Mouse (Mus musculus): ENCODE results near the gene Ndufa9. TPM values are rescaled to one million over a fixed set of nuclear protein-coding genes. Genes with fewer than 3 reads are reported as not detected.

The Ndufa9 gene
- polyA plus RNA-seq, 1 experiment from 2014 or later = 423 TPM

DNA sequence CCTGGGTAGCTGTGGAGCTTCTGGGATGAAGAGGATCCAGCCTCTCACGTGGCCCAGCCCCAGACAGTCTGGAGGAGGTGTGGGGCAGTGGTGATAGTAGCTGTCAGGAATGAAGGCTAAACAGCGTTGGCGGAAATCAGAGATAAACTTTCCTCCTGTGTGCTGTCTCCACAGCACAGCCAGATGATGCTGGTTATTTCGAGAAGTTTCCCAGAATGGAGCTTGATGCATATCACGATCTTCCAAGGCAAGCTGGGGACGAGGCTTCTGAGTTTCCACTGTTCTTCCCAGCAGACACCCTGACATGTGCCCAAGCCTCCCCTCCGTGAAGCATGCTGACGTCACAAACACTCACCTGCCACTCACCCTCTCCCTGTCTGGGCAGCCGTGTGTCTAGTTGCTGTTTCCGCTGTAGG, 65.3 kb downstream of the Ndufa9 start:
- H3K4me1 ChIP-seq (ENCODE audit: control insufficient read depth, insufficient read depth, low read length) = no peaks in the 10 kb centered on the region
- no peak; the same call in 1 of the 2 replicates for ATAC-seq (replicated peaks; ENCODE audit: extremely low read depth, insufficient read depth, low FRiP score)
- WGBS = 19% methylated on average over 10 of the region's 10 CpGs
- H3K27ac ChIP-seq (ENCODE audit: low read length) = no peak overlapping the region
- H3K9ac ChIP-seq (ENCODE audit: low read length) = no peak overlapping the region
- no peak overlapping the region for H3K4me2 ChIP-seq (ENCODE audit: low read depth, low read length)
- no peaks in the 10 kb centered on the region for H3K36me3 ChIP-seq (ENCODE audit: control insufficient read depth, insufficient read depth)
- H3K27me3 ChIP-seq (ENCODE audit: control insufficient read depth, insufficient read depth, low read length) = no peaks in the 10 kb centered on the region; the same call in 1 of the 2 replicates
- H3K4me3 ChIP-seq (ENCODE audit: low read length) = no peak overlapping the region
- no peaks in the 10 kb centered on the region for H3K9me3 ChIP-seq (replicated peaks; ENCODE audit: control insufficient read depth, low read length)

DNA sequence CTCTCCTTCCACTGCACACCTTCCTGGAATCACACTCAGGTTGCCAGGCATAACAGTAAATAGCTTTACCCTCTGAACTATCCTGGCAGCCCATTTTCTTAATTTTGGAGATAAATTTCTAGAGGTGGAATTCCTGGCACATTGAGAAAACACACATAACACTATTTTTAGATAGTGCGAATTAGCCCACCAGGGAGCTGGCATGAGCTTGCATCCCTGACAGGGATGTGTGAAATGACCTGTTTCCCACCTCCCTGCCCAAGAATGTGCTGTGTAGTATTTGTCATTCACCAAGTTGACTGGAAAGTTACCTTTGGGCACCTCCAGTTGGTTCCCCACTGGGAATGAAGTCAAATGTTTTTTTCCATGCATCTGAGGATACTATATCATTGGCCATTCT, 65.9 kb downstream of the Ndufa9 start:
- Histone ChIP-seq H3K4me1 (ENCODE audit: control insufficient read depth, insufficient read depth, low read length) (no peaks in the 10 kb centered on the region), H3K4me2 (ENCODE audit: low read depth, low read length) (no peak overlapping the region), H3K36me3 (ENCODE audit: control insufficient read depth, insufficient read depth) (no peaks in the 10 kb centered on the region), H3K27me3 (ENCODE audit: control insufficient read depth, insufficient read depth, low read length) (no peaks in the 10 kb centered on the region; the same call in 1 of the 2 replicates), H3K27ac (ENCODE audit: low read length) (no peak overlapping the region), H3K9me3 (replicated peaks; ENCODE audit: control insufficient read depth, low read length) (no peaks in the 10 kb centered on the region), H3K9ac (ENCODE audit: low read length) (no peak overlapping the region), H3K4me3 (ENCODE audit: low read length) (no peak overlapping the region)
- ATAC-seq (replicated peaks; ENCODE audit: extremely low read depth, insufficient read depth, low FRiP score) = no peak
- WGBS = 76% methylated on average over 1 of the region's 1 CpGs

DNA sequence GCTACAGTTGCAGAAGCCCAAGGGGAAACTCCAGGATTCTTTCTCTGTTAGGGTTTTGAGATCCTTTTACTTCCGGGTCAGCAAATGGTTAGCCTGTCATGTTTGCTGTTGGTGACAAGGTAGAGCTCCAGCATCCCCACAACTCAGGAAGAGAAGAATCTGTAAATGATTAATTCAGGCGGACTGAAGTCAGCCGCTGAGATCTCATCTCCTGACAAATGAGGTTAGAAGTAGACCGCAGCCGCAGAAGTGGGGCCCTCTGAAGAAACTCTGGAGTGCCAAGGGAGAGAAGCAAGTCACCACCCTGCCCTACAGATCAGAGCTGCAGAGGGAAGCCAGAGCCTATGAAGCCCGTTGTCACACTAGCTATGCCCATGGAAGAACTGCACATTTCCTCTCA, 71.0 kb downstream of the Ndufa9 start:
- H3K4me1 ChIP-seq (ENCODE audit: control insufficient read depth, insufficient read depth, low read length) = no peaks in the 10 kb centered on the region

DNA sequence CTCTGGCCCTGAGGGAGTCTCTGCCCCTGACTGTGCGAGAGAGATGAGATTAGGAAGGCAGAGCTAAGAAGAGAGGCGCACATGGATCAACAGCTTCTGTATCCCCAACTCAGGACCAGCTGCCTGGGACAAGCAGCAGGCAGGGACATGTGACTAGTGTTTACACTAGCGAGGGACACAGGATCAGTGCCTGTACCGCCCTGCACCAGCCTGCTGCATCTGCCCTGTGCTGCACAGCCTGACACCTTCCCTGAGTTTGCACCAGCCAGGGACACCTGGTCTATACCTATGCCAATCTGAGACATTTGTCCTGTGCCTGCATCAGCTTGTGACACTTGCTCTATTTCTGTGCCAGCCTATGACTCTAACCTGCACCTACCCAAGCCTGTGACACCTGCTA, 75.1 kb downstream of the Ndufa9 start:
- Histone ChIP-seq H3K4me1 (ENCODE audit: control insufficient read depth, insufficient read depth, low read length) (peaks cover 3% of the 10 kb centered on the region; the same call in 1 of the 2 replicates), H3K9me3 (replicated peaks; ENCODE audit: control insufficient read depth, low read length) (no peaks in the 10 kb centered on the region), H3K27me3 (ENCODE audit: control insufficient read depth, insufficient read depth, low read length) (0 out of 2 replicates have a peak, but pooled peaks cover 4% of the 10 kb centered on the region), H3K4me3 (ENCODE audit: low read length) (no peak overlapping the region), H3K9ac (ENCODE audit: low read length) (no peak overlapping the region), H3K36me3 (ENCODE audit: control insufficient read depth, insufficient read depth) (no peaks in the 10 kb centered on the region), H3K4me2 (ENCODE audit: low read depth, low read length) (no peak overlapping the region), H3K27ac (ENCODE audit: low read length) (no peak overlapping the region)
- no peak for ATAC-seq (replicated peaks; ENCODE audit: extremely low read depth, insufficient read depth, low FRiP score)
- WGBS = 36% methylated on average over 4 of the region's 4 CpGs

More for the DNA sequence above, 71.0 kb downstream of the Ndufa9 start:
- H3K9ac ChIP-seq (ENCODE audit: low read length) = no peak overlapping the region
- H3K36me3 ChIP-seq (ENCODE audit: control insufficient read depth, insufficient read depth) = no peaks in the 10 kb centered on the region
- no peaks in the 10 kb centered on the region for H3K9me3 ChIP-seq (replicated peaks; ENCODE audit: control insufficient read depth, low read length)
- no peak overlapping the region for H3K4me2 ChIP-seq (ENCODE audit: low read depth, low read length)
- ATAC-seq (replicated peaks; ENCODE audit: extremely low read depth, insufficient read depth, low FRiP score) = no peak
- no peak overlapping the region for H3K4me3 ChIP-seq (ENCODE audit: low read length)
- H3K27me3 ChIP-seq (ENCODE audit: control insufficient read depth, insufficient read depth, low read length) = peaks cover 4% of the 10 kb centered on the region; the same call in 1 of the 2 replicates
- H3K27ac ChIP-seq (ENCODE audit: low read length) = no peak overlapping the region
- WGBS = 64% methylated on average over 6 of the region's 6 CpGs

DNA sequence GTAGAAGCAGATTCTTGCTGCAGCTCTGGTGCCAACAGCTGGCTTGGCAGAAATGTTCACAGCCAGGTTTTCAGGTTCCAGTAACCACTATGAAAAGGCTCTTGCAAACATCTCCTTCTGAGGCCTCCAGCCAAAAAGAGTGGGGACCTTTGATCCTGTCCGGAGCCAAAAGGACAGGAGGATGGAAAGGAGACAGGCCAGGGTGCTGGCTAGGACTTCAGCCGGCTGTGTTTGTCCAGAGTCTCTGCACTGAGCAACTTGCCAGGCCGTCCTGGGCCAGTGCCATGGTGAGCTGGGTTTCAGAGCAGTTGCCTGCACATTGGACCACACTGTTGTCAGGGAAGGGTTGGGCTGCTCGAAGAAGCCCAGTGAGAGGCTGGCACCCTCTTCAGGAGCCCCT, 76.6 kb downstream of the Ndufa9 start:
- no peak overlapping the region for H3K4me2 ChIP-seq (ENCODE audit: low read depth, low read length)
- no peak overlapping the region for H3K9ac ChIP-seq (ENCODE audit: low read length)
- H3K36me3 ChIP-seq (ENCODE audit: control insufficient read depth, insufficient read depth) = no peaks in the 10 kb centered on the region
- H3K4me1 ChIP-seq (ENCODE audit: control insufficient read depth, insufficient read depth, low read length) = peaks cover 3% of the 10 kb centered on the region; the same call in 1 of the 2 replicates
- WGBS = 62% methylated on average over 4 of the region's 4 CpGs
- H3K9me3 ChIP-seq (replicated peaks; ENCODE audit: control insufficient read depth, low read length) = no peaks in the 10 kb centered on the region
- ATAC-seq (replicated peaks; ENCODE audit: extremely low read depth, insufficient read depth, low FRiP score) = no peak
- H3K27ac ChIP-seq (ENCODE audit: low read length) = no peak overlapping the region
- 0 out of 2 replicates have a peak, but pooled peaks cover 4% of the 10 kb centered on the region for H3K27me3 ChIP-seq (ENCODE audit: control insufficient read depth, insufficient read depth, low read length)
- no peak overlapping the region for H3K4me3 ChIP-seq (ENCODE audit: low read length)

Other genes starting within 250 kb of the Ndufa9 start
- 0.26 and 0.37 TPM in 2 replicates for gene Kcna1, start 202.8 kb downstream of the Ndufa9 start, polyA plus RNA-seq (2015; fragmentation: Nextera tagmentation; extraction: Ambion mirVana)
- 0.98 and 1.3 TPM in 2 replicates for gene Kcna6, start 108.5 kb downstream of the Ndufa9 start, polyA plus RNA-seq (2015; fragmentation: Nextera tagmentation; extraction: Ambion mirVana)
- not detected in 2 replicates for gene Akap3, start 4.0 kb upstream of the Ndufa9 start, polyA plus RNA-seq (2015; fragmentation: Nextera tagmentation; extraction: Ambion mirVana)
- 0.39 and 0.59 TPM in 2 replicates for gene Dyrk4, start 72.7 kb upstream of the Ndufa9 start, polyA plus RNA-seq (2015; fragmentation: Nextera tagmentation; extraction: Ambion mirVana)
- gene Rad51ap1, start 90.5 kb upstream of the Ndufa9 start, polyA plus RNA-seq (2015; fragmentation: Nextera tagmentation; extraction: Ambion mirVana) = 27.8 and 32.8 TPM in 2 replicates
- gene D6Wsu163e, start 90.8 kb upstream of the Ndufa9 start, polyA plus RNA-seq (2015; fragmentation: Nextera tagmentation; extraction: Ambion mirVana) = 14.3 and 16.0 TPM in 2 replicates
- 0.13 TPM in 1 of 2 replicates, not detected in the other for gene Fgf6, start 166.4 kb upstream of the Ndufa9 start, polyA plus RNA-seq (2015; fragmentation: Nextera tagmentation; extraction: Ambion mirVana)
- 0.16 and 0.20 TPM in 2 replicates for gene Fgf23, start 223.8 kb upstream of the Ndufa9 start, polyA plus RNA-seq (2015; fragmentation: Nextera tagmentation; extraction: Ambion mirVana)